9 mouse cellular contexts compared by ENCODE assay signal in genomic region chr6:51844106-51844505, GRCm38 (mm10).
DNase-seq lines count a peak whose midpoint lies in the region; ATAC-seq lines count a peak whose summit lies in the region.
"Had no signal": no experiment of that assay in that cellular context is flagged by ENCODE, and none has a peak within 500 bp of the region (broad histone marks: within the 10 kb centered on the region; RNA-seq: fewer than 3 reads in every experiment).

No protein-coding gene starts in this region.

- H3K9me3 ChIP-seq in neural tube, embryonic 11.5 days (ENCODE audit: control insufficient read depth, low read length): no peaks in the 10 kb centered on the region
- H3K9me3 ChIP-seq in heart, embryonic 14.5 days (ENCODE audit: control insufficient read depth, low read length): no peaks in the 10 kb centered on the region
- no peaks in the 10 kb centered on the region for H3K9me3 ChIP-seq in stomach, embryonic 15.5 days

- 52% methylated on average over 11 of the region's 11 CpGs for WGBS in neural tube, embryonic 11.5 days
- 46% methylated on average over 11 of the region's 11 CpGs for WGBS in heart, embryonic 14.5 days
- WGBS in stomach, embryonic 15.5 days: 33% methylated on average over 11 of the region's 11 CpGs

- H3K4me3 ChIP-seq in neural tube, embryonic 11.5 days (ENCODE audit: low read depth, low read length): no peak overlapping the region
- no peak overlapping the region for H3K4me3 ChIP-seq in heart, embryonic 14.5 days (ENCODE audit: control insufficient read depth in 1 of 2, insufficient read depth in 1 of 2, low read depth in 1 of 2, low read length in 2 of 2)
- H3K4me3 ChIP-seq in stomach, embryonic 15.5 days (replicated peaks): no peak overlapping the region

- no peak overlapping the region for H3K4me2 ChIP-seq in neural tube, embryonic 11.5 days (ENCODE audit: low read depth)
- peak overlapping the region; percentile 31 for H3K4me2 ChIP-seq in heart, embryonic 14.5 days (ENCODE audit: low read length)
- H3K4me2 ChIP-seq in stomach, embryonic 15.5 days: peak overlapping the region; percentile 27

- H3K36me3 ChIP-seq in neural tube, embryonic 11.5 days (ENCODE audit: control insufficient read depth, insufficient read depth, low read length): no peaks in the 10 kb centered on the region
- H3K36me3 ChIP-seq in heart, embryonic 14.5 days (ENCODE audit: control insufficient read depth, insufficient read depth, low read length): no peaks in the 10 kb centered on the region
- no peaks in the 10 kb centered on the region for H3K36me3 ChIP-seq in stomach, embryonic 15.5 days

- H3K27ac ChIP-seq in neural tube, embryonic 11.5 days (ENCODE audit: low read depth, low read length): peak overlapping the region; percentile 40; the same call in 1 of the 2 replicates
- peak overlapping the region in 1 of 2 experiments; percentile 35; a peak in 1 of 4 replicates for H3K27ac ChIP-seq in heart, embryonic 14.5 days (replicated peaks in 1 of 2; ENCODE audit: control insufficient read depth in 1 of 2, insufficient read depth in 1 of 2, low read depth in 2 of 2, low read length in 2 of 2)
- H3K27ac ChIP-seq in stomach, embryonic 15.5 days: no peak overlapping the region

- ATAC-seq in neural tube, embryonic 11.5 days (ENCODE audit: insufficient read depth, low FRiP score, low TSS enrichment): no peak
- no peak for ATAC-seq in heart, embryonic 14.5 days (ENCODE audit: insufficient number of reproducible peaks, insufficient read depth, low FRiP score, low read depth)
- ATAC-seq in stomach, embryonic 15.5 days (ENCODE audit: insufficient read depth, low FRiP score, low read depth): peak; percentile 35; the same call in 1 of the 2 replicates
- ATAC-seq: Patski had no signal

- H3K9ac ChIP-seq in neural tube, embryonic 11.5 days (ENCODE audit: low read length): no peak overlapping the region
- H3K9ac ChIP-seq in heart, embryonic 14.5 days (ENCODE audit: low read length): no peak overlapping the region
- H3K9ac ChIP-seq in stomach, embryonic 15.5 days: no peak overlapping the region

- H3K27me3 ChIP-seq in neural tube, embryonic 11.5 days (ENCODE audit: control insufficient read depth, insufficient read depth, low read length): no peaks in the 10 kb centered on the region
- no peaks in the 10 kb centered on the region for H3K27me3 ChIP-seq in heart, embryonic 14.5 days (ENCODE audit: control insufficient read depth, insufficient read depth, low read length)
- H3K27me3 ChIP-seq in stomach, embryonic 15.5 days (replicated peaks): 0 out of 2 replicates have a peak, but pooled peaks cover 3% of the 10 kb centered on the region
- H3K27me3 ChIP-seq: Patski had no signal

- DNase-seq in neural tube, embryonic 11.5 days (ENCODE audit: low spot score): no peak
- no peak for DNase-seq in neural tube, embryonic 10.5 days (ENCODE audit: extremely low spot score, low spot score)
- DNase-seq in kidney, postnatal 14 days: peak; percentile 69
- DNase-seq in thymus, postnatal 14 days: no peak
- no peak for DNase-seq in left cerebral cortex, adult 8-10 months (ENCODE audit: low spot score in 2 of 2)
- no peak for DNase-seq in gastrocnemius, postnatal 10 days

- H3K4me1 ChIP-seq in neural tube, embryonic 11.5 days (ENCODE audit: control insufficient read depth, insufficient read depth, low read length): peaks cover 23% of the 10 kb centered on the region
- peaks cover 16 to 17% of the 10 kb centered on the region in 2 experiments for H3K4me1 ChIP-seq in heart, embryonic 14.5 days (ENCODE audit: control insufficient read depth in 2 of 2, insufficient read depth in 2 of 2, low read length in 2 of 2)
- no peaks in the 10 kb centered on the region for H3K4me1 ChIP-seq in stomach, embryonic 15.5 days
